Mouse (Mus musculus) embryonic facial prominence, embryonic 12.5 days (tissue): ENCODE results near the gene Tm6sf1. TPM values are rescaled to one million over a fixed set of nuclear protein-coding genes. Genes with fewer than 3 reads are reported as not detected.
A peak's percentile ranks its signal among the peaks of the same experiment; 100 is the strongest.

Experiments
- ATAC-seq: fragments of 200-750 bp; cut with Nextera tagmentation; 2 replicates; pipeline ENCODE4 v1.8.0; 2017; ENCODE audit not compliant: insufficient number of reproducible peaks, insufficient read depth, low FRiP score, low TSS enrichment
- H3K27ac ChIP-seq: fragments of 300-500 bp; sonication (generic); 2 replicates; pipeline ENCODE4 v1.5.1; 2016; ENCODE audit warnings: mild to moderate bottlenecking
- H3K27me3 ChIP-seq: fragments of 300-500 bp; sonication (generic); 2 replicates; pipeline ENCODE4 v1.6.1; 2016; ENCODE audit warnings: mild to moderate bottlenecking, moderate library complexity
- H3K36me3 ChIP-seq: fragments of 300-500 bp; sonication (generic); 2 replicates; pipeline ENCODE4 v1.6.1; 2016; ENCODE audit warnings: mild to moderate bottlenecking
- H3K4me1 ChIP-seq: fragments of 300-500 bp; sonication (generic); 2 replicates; pipeline ENCODE4 v1.6.1; 2016
- H3K4me2 ChIP-seq: fragments of 300-500 bp; sonication (generic); replicated peaks from 2 replicates; pipeline ENCODE4 v1.6.1; 2016; ENCODE audit warnings: mild to moderate bottlenecking, moderate library complexity
- H3K4me3 ChIP-seq: fragments of 300-500 bp; sonication (generic); 2 replicates; pipeline ENCODE4 v1.5.1; 2016; ENCODE audit warnings: mild to moderate bottlenecking
- H3K9ac ChIP-seq: fragments of 300-500 bp; sonication (generic); 2 replicates; pipeline ENCODE4 v1.6.1; 2016; ENCODE audit warnings: mild to moderate bottlenecking, moderate library complexity
- H3K9me3 ChIP-seq: fragments of 300-500 bp; sonication (generic); 2 replicates; pipeline ENCODE4 v1.6.1; 2016; ENCODE audit warnings: mild to moderate bottlenecking, moderate library complexity
- WGBS: fragments of 180-500 bp; shearing (Covaris S2); methylation state at CpG from one replicate; pipeline ENCODE4 v1.1.7; 2016; 5-methylcytosine and 5-hydroxymethylcytosine counted together
- polyA plus RNA-seq: library from polyadenylated mRNA; unstranded; fragments of >200 nt; fragmentation: Nextera tagmentation; extraction: Ambion mirVana; gene quantifications from 2 replicates; pipeline ENCODE4 v1.2.1, GENCODE M21; 2016

The Tm6sf1 gene
- polyA plus RNA-seq, 1 experiment from 2014 or later: 15.8 TPM

GRCm38 (mm10) chr7:81864552-81864951, 5.8 kb downstream of the Tm6sf1 start:
- Histone ChIP-seq H3K27me3 (peaks cover 26% of the 10 kb centered on the region), H3K9me3 (no peaks in the 10 kb centered on the region), H3K9ac (no peak overlapping the region), H3K4me2 (no peak overlapping the region), H3K4me1 (peaks cover under 1% of the 10 kb centered on the region; the same call in 1 of the 2 replicates), H3K27ac (no peak overlapping the region), H3K4me3 (no peak overlapping the region), H3K36me3 (no peaks in the 10 kb centered on the region)
- ATAC-seq: no peak
- WGBS: 85% methylated on average over 6 of the region's 6 CpGs

- H3K9me3 ChIP-seq: no peaks in the 10 kb centered on the region
- WGBS: 91% methylated on average over 6 of the region's 6 CpGs
- peaks cover 13% of the 10 kb centered on the region for H3K27me3 ChIP-seq
- H3K4me3 ChIP-seq: no peak overlapping the region
- no peaks in the 10 kb centered on the region for H3K4me1 ChIP-seq
- H3K9ac ChIP-seq: no peak overlapping the region
- H3K36me3 ChIP-seq: no peaks in the 10 kb centered on the region
- no peak overlapping the region for H3K4me2 ChIP-seq
- no peak for ATAC-seq
- no peak overlapping the region for H3K27ac ChIP-seq
Measured at GRCm38 (mm10) chr7:81865937-81866336, 7.1 kb downstream of the Tm6sf1 start.

- no peak overlapping the region for H3K4me3 ChIP-seq
- no peaks in the 10 kb centered on the region for H3K4me1 ChIP-seq
- H3K9ac ChIP-seq: no peak overlapping the region
- H3K27ac ChIP-seq: no peak overlapping the region
- ATAC-seq: no peak
- H3K36me3 ChIP-seq: no peaks in the 10 kb centered on the region
- WGBS: 87% methylated on average over 9 of the region's 9 CpGs
- no peaks in the 10 kb centered on the region for H3K27me3 ChIP-seq
- no peak overlapping the region for H3K4me2 ChIP-seq
- no peaks in the 10 kb centered on the region for H3K9me3 ChIP-seq
Measured at GRCm38 (mm10) chr7:81867231-81867930, 8.6 kb downstream of the Tm6sf1 start.

- Histone ChIP-seq H3K27me3 (no peaks in the 10 kb centered on the region), H3K4me1 (no peaks in the 10 kb centered on the region), H3K36me3 (no peaks in the 10 kb centered on the region), H3K27ac (no peak overlapping the region), H3K9me3 (no peaks in the 10 kb centered on the region), H3K4me2 (no peak overlapping the region), H3K9ac (no peak overlapping the region), H3K4me3 (no peak overlapping the region)
- 30% methylated on average over 6 of the region's 6 CpGs for WGBS
- ATAC-seq: 0 out of 2 replicates have a peak, but pooled peaks have one; percentile 42
Measured at GRCm38 (mm10) chr7:81868158-81868557, 9.4 kb downstream of the Tm6sf1 start.

- ATAC-seq: no peak
- Histone ChIP-seq H3K27ac (no peak overlapping the region), H3K4me2 (no peak overlapping the region), H3K9me3 (no peaks in the 10 kb centered on the region), H3K27me3 (no peaks in the 10 kb centered on the region), H3K4me1 (no peaks in the 10 kb centered on the region), H3K36me3 (no peaks in the 10 kb centered on the region), H3K4me3 (no peak overlapping the region), H3K9ac (no peak overlapping the region)
- 66% methylated on average over 13 of the region's 13 CpGs for WGBS
Measured at GRCm38 (mm10) chr7:81872493-81873013, 13.8 kb downstream of the Tm6sf1 start.

- no peaks in the 10 kb centered on the region for H3K36me3 ChIP-seq
Measured at GRCm38 (mm10) chr7:81873807-81874206, 15.0 kb downstream of the Tm6sf1 start.

GRCm38 (mm10) chr7:81874636-81875035, 15.8 kb downstream of the Tm6sf1 start:
- 66% methylated on average over 6 of the region's 6 CpGs for WGBS
- no peaks in the 10 kb centered on the region for H3K9me3 ChIP-seq
- no peak overlapping the region for H3K4me2 ChIP-seq
- no peak for ATAC-seq
- H3K36me3 ChIP-seq: no peaks in the 10 kb centered on the region
- H3K9ac ChIP-seq: no peak overlapping the region
- no peak overlapping the region for H3K27ac ChIP-seq
- no peaks in the 10 kb centered on the region for H3K4me1 ChIP-seq
- H3K27me3 ChIP-seq: no peaks in the 10 kb centered on the region
- no peak overlapping the region for H3K4me3 ChIP-seq

More at GRCm38 (mm10) chr7:81873807-81874206, 15.0 kb downstream of the Tm6sf1 start:
- H3K27ac ChIP-seq: no peak overlapping the region
- ATAC-seq: no peak
- no peaks in the 10 kb centered on the region for H3K27me3 ChIP-seq
- no peaks in the 10 kb centered on the region for H3K4me1 ChIP-seq
- no peak overlapping the region for H3K4me2 ChIP-seq
- no peak overlapping the region for H3K4me3 ChIP-seq
- WGBS: 50% methylated on average over 1 of the region's 1 CpGs
- no peaks in the 10 kb centered on the region for H3K9me3 ChIP-seq
- no peak overlapping the region for H3K9ac ChIP-seq

- Histone ChIP-seq H3K4me1 (no peaks in the 10 kb centered on the region), H3K27ac (no peak overlapping the region), H3K27me3 (no peaks in the 10 kb centered on the region), H3K9ac (no peak overlapping the region), H3K4me2 (no peak overlapping the region), H3K4me3 (no peak overlapping the region), H3K36me3 (no peaks in the 10 kb centered on the region), H3K9me3 (no peaks in the 10 kb centered on the region)
- no peak for ATAC-seq
- WGBS: 85% methylated on average over 9 of the region's 9 CpGs
Measured at GRCm38 (mm10) chr7:81875372-81875771, 16.6 kb downstream of the Tm6sf1 start.

- Histone ChIP-seq H3K27ac (no peak overlapping the region), H3K9ac (no peak overlapping the region), H3K4me1 (no peaks in the 10 kb centered on the region), H3K4me2 (no peak overlapping the region), H3K9me3 (no peaks in the 10 kb centered on the region), H3K36me3 (peaks cover 3% of the 10 kb centered on the region; the same call in 1 of the 2 replicates), H3K4me3 (no peak overlapping the region), H3K27me3 (no peaks in the 10 kb centered on the region)
- WGBS: 87% methylated on average over 5 of the region's 5 CpGs
- ATAC-seq: no peak
Measured at GRCm38 (mm10) chr7:81880286-81880685, 21.5 kb downstream of the Tm6sf1 start.

GRCm38 (mm10) chr7:81880797-81881196, 22.0 kb downstream of the Tm6sf1 start:
- H3K4me3 ChIP-seq: no peak overlapping the region

GRCm38 (mm10) chr7:81881600-81881999, 22.8 kb downstream of the Tm6sf1 start:
- Histone ChIP-seq H3K27ac (no peak overlapping the region), H3K36me3 (peaks cover 3% of the 10 kb centered on the region; the same call in 1 of the 2 replicates), H3K4me1 (no peaks in the 10 kb centered on the region), H3K27me3 (no peaks in the 10 kb centered on the region), H3K4me2 (no peak overlapping the region), H3K9ac (no peak overlapping the region), H3K9me3 (no peaks in the 10 kb centered on the region), H3K4me3 (no peak overlapping the region)
- 85% methylated on average over 3 of the region's 3 CpGs for WGBS
- no peak for ATAC-seq

More at GRCm38 (mm10) chr7:81880797-81881196, 22.0 kb downstream of the Tm6sf1 start:
- WGBS: 92% methylated on average over 4 of the region's 4 CpGs
- H3K27me3 ChIP-seq: no peaks in the 10 kb centered on the region
- H3K4me2 ChIP-seq: no peak overlapping the region
- no peaks in the 10 kb centered on the region for H3K9me3 ChIP-seq
- peaks cover 3% of the 10 kb centered on the region; the same call in 1 of the 2 replicates for H3K36me3 ChIP-seq
- no peak overlapping the region for H3K27ac ChIP-seq
- H3K4me1 ChIP-seq: no peaks in the 10 kb centered on the region
- no peak for ATAC-seq
- H3K9ac ChIP-seq: no peak overlapping the region

- no peak overlapping the region for H3K4me3 ChIP-seq
- no peak overlapping the region for H3K4me2 ChIP-seq
- no peak for ATAC-seq
- no peak overlapping the region for H3K9ac ChIP-seq
- 82% methylated on average over 4 of the region's 4 CpGs for whole genome bisulfite sequencing
- no peaks in the 10 kb centered on the region for H3K4me1 ChIP-seq
- no peak overlapping the region for H3K27ac ChIP-seq
- no peaks in the 10 kb centered on the region for H3K27me3 ChIP-seq
- H3K36me3 ChIP-seq: peaks cover 9% of the 10 kb centered on the region
- H3K9me3 ChIP-seq: no peaks in the 10 kb centered on the region
Measured at GRCm38 (mm10) chr7:81885128-81885527, 26.3 kb downstream of the Tm6sf1 start.
